Mouse (Mus musculus) liver, embryonic 14.5 days (tissue): ENCODE results near the gene Kif1c. TPM values are rescaled to one million over a fixed set of nuclear protein-coding genes. Genes with fewer than 3 reads are reported as not detected.

ENCODE experiments used
- ATAC-seq: fragments of 200-750 bp; cut with Nextera tagmentation; 2 replicates; pipeline ENCODE4 v1.8.0; 2017; ENCODE audit warnings: moderate number of reproducible peaks, mild to moderate bottlenecking, moderate library complexity; ENCODE audit not compliant: insufficient read depth
- DNase-seq, 3 experiments: peaks; one replicate each; pipeline ENCODE4 v3.0.0-alpha.2; 2012 to 2013; ENCODE audit warnings: low read depth in 3 of 3, low spot score in 3 of 3
- H3K27ac ChIP-seq: fragments of 300-500 bp; sonication (generic); 2 replicates; pipeline ENCODE4 v1.5.1; 2014; ENCODE audit warnings: moderate library complexity, mild to moderate bottlenecking, control low read depth, inconsistent platforms
- H3K27me3 ChIP-seq: fragments of 300-500 bp; sonication (generic); 2 replicates; pipeline ENCODE4 v1.6.1; 2014; ENCODE audit warnings: mild to moderate bottlenecking, low read length, moderate library complexity; ENCODE audit not compliant: control insufficient read depth, insufficient read depth
- H3K36me3 ChIP-seq: fragments of 300-500 bp; sonication (generic); replicated peaks from 2 replicates; pipeline ENCODE4 v1.6.1; 2014; ENCODE audit warnings: low read depth; ENCODE audit not compliant: control insufficient read depth, insufficient read depth
- H3K4me1 ChIP-seq, 2 experiments: fragments of 200-500 bp in 1 of 2; fragments of 300-500 bp in 1 of 2; sonication (generic) in 1 of 2; replicated peaks; 2 replicates each; pipeline ENCODE4 v1.6.1; 2012 to 2014; ENCODE audit warnings: antibody characterized with exemption in 1 of 2, inconsistent platforms in 1 of 2, low read length in 1 of 2; ENCODE audit not compliant: control insufficient read depth in 2 of 2, insufficient read depth in 2 of 2
- H3K4me2 ChIP-seq: fragments of 300-500 bp; sonication (generic); 2 replicates; pipeline ENCODE4 v1.6.1; 2014; ENCODE audit warnings: low read depth, mild to moderate bottlenecking, control low read depth, moderate library complexity
- H3K4me3 ChIP-seq, 2 experiments: fragments of 200-500 bp in 1 of 2; fragments of 300-500 bp in 1 of 2; sonication (generic) in 1 of 2; 2 replicates each; pipeline ENCODE4 v1.5.1; 2012 to 2014; ENCODE audit warnings: low read depth in 2 of 2, low read length in 2 of 2, mild to moderate bottlenecking in 2 of 2, control low read depth in 1 of 2, inconsistent platforms in 1 of 2, moderate library complexity in 1 of 2; ENCODE audit not compliant: insufficient read depth in 1 of 2
- H3K9ac ChIP-seq: fragments of 300-500 bp; sonication (generic); replicated peaks from 2 replicates; pipeline ENCODE4 v1.6.1; 2014; ENCODE audit warnings: mild to moderate bottlenecking, control low read depth, moderate library complexity
- H3K9me3 ChIP-seq: fragments of 300-500 bp; sonication (generic); 2 replicates; pipeline ENCODE4 v1.6.1; 2016; ENCODE audit warnings: low read length, mixed read lengths; ENCODE audit not compliant: control insufficient read depth
- CTCF ChIP-seq: IDR thresholded peaks from 2 replicates; pipeline ENCODE4 v1.5.1; 2016; ENCODE audit warnings: antibody characterized with exemption, low read depth, control low read depth
- EP300 ChIP-seq: IDR thresholded peaks from 2 replicates; pipeline ENCODE4 v1.6.1; 2016; ENCODE audit warnings: antibody characterized with exemption, low read depth
- WGBS: fragments of 180-500 bp; shearing (Covaris S2); extraction: QIAGEN DNeasy Blood & Tissue Kit; methylation state at CpG from one replicate; pipeline ENCODE4 v1.1.7; 2014; ENCODE audit not compliant: insufficient replicate concordance; 5-methylcytosine and 5-hydroxymethylcytosine counted together
- polyA plus RNA-seq, 2 experiments: library from polyadenylated mRNA; depleted of rRNA in 1 of 2; stranded (reverse) in 1 of 2; unstranded in 1 of 2; fragments of >200 nt; fragmentation: Nextera tagmentation in 1 of 2; extraction: Ambion mirVana in 1 of 2; gene quantifications; 2 replicates each; pipeline versions ENCODE4 v1.2.1 to v1.2.3; 2012 to 2014

Gene Kif1c
- polyA plus RNA-seq, 2 experiments = 2.2 to 5.9 TPM

GRCm38 (mm10) chr11:70681897-70682581 is 18.3 kb upstream of the Kif1c start:
- Histone ChIP-seq H3K36me3 (no peaks in the 10 kb centered on the region; the same call in 1 of the 2 replicates), H3K4me2 (no peak overlapping the region), H3K9me3 (no peaks in the 10 kb centered on the region), H3K4me3 (no peak overlapping the region), H3K4me1 (peaks cover 0 to 25% of the 10 kb centered on the region in 2 experiments; a peak in 2 of 4 replicates), H3K27me3 (no peaks in the 10 kb centered on the region), H3K27ac (no peak overlapping the region), H3K9ac (no peak overlapping the region)
- 58% methylated on average over 11 of the region's 11 CpGs for WGBS
- ATAC-seq = peak; percentile 17; the same call in 1 of the 2 replicates
- no peak for DNase-seq
- TF ChIP-seq CTCF = peak; percentile 64
- no peak for TF ChIP-seq EP300

- Histone ChIP-seq H3K36me3 (no peaks in the 10 kb centered on the region; the same call in 1 of the 2 replicates), H3K27ac (no peak overlapping the region), H3K9me3 (no peaks in the 10 kb centered on the region), H3K27me3 (no peaks in the 10 kb centered on the region), H3K4me2 (no peak overlapping the region), H3K4me3 (no peak overlapping the region), H3K4me1 (peaks cover 0 to 23% of the 10 kb centered on the region in 2 experiments; a peak in 3 of 4 replicates), H3K9ac (no peak overlapping the region)
- WGBS = 73% methylated on average over 5 of the region's 5 CpGs
- DNase-seq (no peak), ATAC-seq (no peak)
- no peak for TF ChIP-seq EP300
- no peak for TF ChIP-seq CTCF
Measured at GRCm38 (mm10) chr11:70683640-70684039, 16.7 kb upstream of the Kif1c start.

GRCm38 (mm10) chr11:70686901-70687566 is 13.3 kb upstream of the Kif1c start:
- no peak for DNase-seq
- ATAC-seq = peak; percentile 20
- 3% methylated on average over 16 of the region's 16 CpGs for WGBS
- TF ChIP-seq CTCF = 0 out of 2 replicates have a peak, but pooled peaks have one; percentile 13
- TF ChIP-seq EP300 = no peak
- Histone ChIP-seq H3K27me3 (no peaks in the 10 kb centered on the region; the same call in 1 of the 2 replicates), H3K9ac (peak overlapping the region; percentile 69), H3K9me3 (no peaks in the 10 kb centered on the region), H3K4me2 (peak overlapping the region; percentile 83), H3K27ac (no peak overlapping the region), H3K4me3 (peak overlapping the region; percentile 75 to 84), H3K36me3 (no peaks in the 10 kb centered on the region; the same call in 1 of the 2 replicates), H3K4me1 (peaks cover 0 to 14% of the 10 kb centered on the region in 2 experiments; a peak in 3 of 4 replicates)

- TF ChIP-seq EP300 (no peak), CTCF (peak; percentile 59)
- under 1% methylated on average over 48 of the region's 55 CpGs for WGBS
- peak within 1 kb of the TSS; percentile 75 to 84 for H3K4me3 ChIP-seq
- H3K27ac ChIP-seq = no peak within 1 kb of the TSS
- H3K9ac ChIP-seq = peak within 1 kb of the TSS; percentile 69
- peak; percentile 73 for ATAC-seq
- H3K27me3 ChIP-seq = no peaks in the 10 kb centered on the region; the same call in 1 of the 2 replicates
- H3K36me3 ChIP-seq = no peaks in the 10 kb centered on the region
- DNase-seq = no peak
- H3K4me1 ChIP-seq = peaks cover 0 to 9% of the 10 kb centered on the region in 2 experiments; a peak in 3 of 4 replicates
- peak within 1 kb of the TSS; percentile 83 for H3K4me2 ChIP-seq
- H3K9me3 ChIP-seq = no peaks in the 10 kb centered on the region
Measured at GRCm38 (mm10) chr11:70687601-70688199, 12.6 kb upstream of the Kif1c start, which contains the start of gene Camta2. Gene Camta2, minus strand, starts transcription at chr11:70688105.
